Mouse (Mus musculus) lung, adult 18-20 months (tissue): ENCODE measurements at regions not wholly inside any gene's neighbourhood (a gene's known extent, or its start where the extent isn't known, plus 50 kb on each side); places are given as distances from the start of the nearest gene placed in this dataset.

Experiments
- DNase-seq, 2 experiments: peaks; one replicate each; pipeline ENCODE4 v3.0.0; 2022; ENCODE audit warnings: mixed read lengths in 2 of 2

DNA sequence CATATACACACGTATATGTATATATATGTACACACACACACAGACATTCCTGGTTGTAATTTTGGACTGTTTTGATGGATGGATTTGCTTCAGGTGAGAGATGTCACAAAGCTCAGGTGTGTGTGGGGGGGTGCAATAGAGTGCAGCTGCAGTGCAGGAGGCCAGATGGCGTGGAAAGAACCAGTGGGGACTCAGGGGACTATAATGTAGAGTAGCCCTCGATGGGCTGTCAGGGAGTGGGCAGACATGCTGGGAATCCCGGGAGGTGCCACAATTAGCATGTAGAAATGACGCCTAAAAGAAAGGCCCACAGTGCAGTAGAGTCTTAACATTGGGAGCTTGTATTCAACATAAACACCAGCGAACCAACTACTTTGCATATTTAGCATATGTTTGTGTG, 763.5 kb upstream of the Car8 start:
- no peak for DNase-seq

DNA sequence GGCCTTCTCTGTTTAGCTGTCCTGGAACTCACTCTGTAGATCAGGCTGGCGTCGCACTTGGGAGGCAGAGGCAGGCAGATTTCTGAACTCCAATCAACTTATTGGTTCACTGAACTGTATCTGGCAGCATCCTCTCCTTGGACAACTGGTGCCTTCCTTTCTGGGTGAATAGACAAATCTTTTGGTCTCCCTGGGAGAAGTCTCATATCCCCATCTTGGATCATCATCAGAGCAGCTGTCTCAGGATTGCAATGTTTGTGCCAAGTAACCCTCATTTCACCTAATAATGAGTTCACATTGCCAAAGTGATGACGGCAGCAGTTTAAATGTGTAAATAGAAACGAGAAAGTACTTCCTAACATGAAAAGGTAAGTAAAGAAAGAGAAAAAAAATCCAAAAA, 759.8 kb upstream of the Car8 start:
- DNase-seq, result no peak

DNA sequence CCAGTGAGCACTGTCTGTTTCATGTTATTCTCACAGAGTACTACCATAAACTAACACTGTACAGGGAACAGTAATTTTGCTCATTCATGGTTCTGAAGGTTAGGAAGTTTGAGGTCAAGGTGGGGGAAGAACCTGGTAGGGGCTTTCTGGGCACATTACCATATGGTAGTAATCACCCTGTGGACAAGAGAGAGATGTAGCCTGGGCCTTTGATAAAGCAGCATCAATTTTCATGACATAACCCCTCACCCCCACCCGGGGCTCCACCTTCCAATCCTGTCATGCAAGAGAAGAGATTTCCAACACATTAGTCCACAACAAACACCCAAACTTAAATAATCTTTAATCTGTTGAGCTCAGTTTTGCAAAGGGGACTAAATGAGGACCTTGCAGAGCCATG, 753.3 kb upstream of the Car8 start:
- DNase-seq, result no peak

DNA sequence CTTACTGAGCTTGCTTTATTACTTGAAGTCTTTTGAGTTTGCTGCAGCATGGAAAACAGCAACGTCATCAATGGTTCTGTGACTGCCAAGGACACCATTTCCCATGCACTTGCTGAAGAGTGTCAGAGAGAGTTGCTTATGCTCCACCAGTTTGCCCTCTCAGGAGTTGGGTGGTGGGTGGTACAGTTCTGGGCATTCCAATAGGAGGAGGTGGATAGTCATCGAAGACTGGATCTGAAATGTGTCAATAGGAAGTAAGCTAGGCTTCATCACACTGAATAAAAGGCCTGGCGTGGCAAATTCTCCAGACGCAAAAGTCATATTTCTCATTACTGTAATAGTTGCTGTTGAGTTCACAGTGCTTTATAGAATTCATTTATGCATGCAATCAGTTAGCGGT, 751.7 kb upstream of the Car8 start:
- DNase-seq, result no peak

DNA sequence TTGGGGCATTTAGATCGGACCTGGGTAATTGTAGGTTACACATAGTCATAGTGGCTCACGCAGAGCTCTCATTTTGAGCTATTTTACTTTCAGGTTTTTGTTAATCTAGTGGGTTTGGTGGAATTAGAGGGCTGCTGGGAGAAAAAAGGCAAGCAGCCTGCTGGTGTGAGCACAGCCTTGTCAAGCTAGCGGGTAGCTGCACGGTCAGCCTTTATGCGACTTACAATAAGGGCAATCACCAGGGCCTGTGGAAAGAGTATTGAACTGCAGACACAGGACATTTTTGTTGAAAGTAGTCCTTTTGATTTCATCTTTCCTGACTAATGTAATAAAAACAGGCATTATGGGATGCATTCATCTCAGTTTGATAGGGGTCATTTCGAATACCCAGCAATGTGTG, 750.8 kb upstream of the Car8 start:
- DNase-seq, result no peak

DNA sequence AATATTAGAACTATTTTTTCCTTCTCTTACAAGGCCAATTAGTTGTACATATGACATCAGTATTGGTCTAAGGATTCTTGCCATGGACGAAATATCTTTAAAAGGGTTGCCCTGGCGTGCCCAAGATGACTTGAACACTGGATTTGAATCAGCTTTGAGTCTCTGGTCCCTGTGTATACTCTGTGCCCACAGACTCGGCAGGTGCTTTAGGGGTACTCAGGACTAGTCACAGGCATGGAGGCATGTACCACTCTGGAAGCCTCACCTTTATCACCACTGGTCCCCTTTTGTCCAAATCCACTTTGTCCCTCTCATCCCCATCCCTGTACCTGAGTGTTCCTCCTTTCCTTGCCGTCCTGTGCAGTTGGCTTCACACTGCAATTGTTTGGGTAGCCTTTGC, 750.3 kb upstream of the Car8 start:
- no peak for DNase-seq

DNA sequence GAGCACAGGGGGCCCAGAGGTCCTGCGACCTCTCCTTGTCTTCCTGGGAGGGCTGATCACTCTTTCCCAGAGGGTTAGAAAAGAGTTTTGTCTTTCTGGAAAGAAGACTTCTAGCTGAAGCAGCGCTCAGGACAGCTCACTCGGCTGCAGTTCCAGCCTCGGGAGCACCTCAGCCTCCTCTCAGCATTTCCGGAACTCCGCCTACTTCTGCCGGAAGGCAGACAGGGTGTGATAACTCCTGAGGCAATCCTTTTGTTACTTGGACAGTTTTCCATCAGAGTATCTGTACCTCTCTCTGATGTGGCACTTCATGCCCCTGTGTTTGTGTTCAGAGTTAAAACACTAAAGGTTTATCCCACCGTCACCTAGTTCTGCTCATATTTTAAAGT, 749.5 kb upstream of the Car8 start:
- no peak for DNase-seq

DNA sequence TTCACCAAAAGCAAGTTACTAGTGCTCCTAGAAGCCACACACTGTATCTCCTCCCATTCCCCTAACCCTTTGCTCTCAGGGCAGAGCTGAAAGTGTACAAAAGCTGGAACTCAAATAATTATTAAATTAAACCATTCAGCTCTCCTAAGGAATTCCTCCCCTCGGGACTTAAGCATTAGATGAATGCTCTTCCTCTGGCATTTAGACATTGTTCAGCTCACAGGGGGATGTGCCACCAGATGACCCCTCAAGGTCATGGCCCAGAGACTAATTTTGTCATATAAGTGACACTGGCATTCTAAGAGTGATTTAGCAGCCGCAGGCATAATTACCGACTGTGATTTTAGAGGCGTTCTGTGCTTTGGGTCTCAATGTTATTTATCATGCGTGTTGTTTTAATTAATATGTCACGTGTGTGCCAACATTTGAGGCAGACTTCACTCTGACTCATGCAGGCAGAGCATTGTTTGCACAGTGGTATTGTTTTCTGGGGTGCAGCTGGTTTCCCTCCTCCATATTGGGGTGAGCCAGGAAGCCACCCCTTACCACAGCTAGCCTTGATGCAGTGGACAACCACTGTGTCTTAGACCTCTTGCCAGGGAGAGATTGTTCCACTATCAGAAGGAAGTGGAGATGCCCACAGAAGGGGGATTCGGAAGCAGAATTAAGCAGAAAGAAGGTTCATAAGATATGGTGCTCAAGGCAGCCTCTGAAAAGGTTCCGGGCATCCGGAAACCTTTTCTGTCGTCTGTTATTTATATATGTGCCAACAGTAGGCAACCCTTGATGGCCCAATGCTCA, 748.9 kb upstream of the Car8 start:
- DNase-seq, result no peak

DNA sequence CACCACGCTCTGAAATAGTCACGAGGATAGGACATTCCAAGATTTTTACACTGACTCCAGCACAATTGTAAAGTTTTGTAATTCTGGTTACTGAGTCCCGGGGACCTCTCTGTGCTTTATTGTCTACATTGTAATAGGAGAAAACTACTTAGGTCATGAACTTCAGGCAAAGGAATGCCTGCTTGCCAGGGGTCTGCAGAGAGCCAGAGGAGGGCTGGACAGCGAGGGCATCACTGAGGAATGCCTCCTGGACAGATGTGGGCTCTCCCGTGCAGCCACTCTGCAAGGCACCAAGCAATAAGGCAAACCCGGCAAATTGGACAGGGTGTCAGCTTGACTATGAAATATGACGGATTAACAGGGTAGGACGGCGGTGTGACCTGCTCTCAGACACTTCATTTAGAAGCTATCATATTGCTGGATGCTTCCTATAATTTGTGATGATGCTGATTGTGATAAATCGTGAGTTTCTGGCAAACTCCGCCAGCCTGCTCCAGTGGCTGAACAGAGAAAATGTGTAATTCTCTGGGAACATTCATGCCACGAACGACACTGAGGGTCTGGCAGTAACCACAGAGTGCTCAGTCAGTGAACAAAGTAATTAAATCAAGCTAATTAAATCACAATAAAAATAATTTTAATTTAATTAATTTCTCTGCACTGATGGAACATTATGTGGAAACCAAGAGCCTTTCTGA, 747.7 kb upstream of the Car8 start:
- DNase-seq, result no peak

DNA sequence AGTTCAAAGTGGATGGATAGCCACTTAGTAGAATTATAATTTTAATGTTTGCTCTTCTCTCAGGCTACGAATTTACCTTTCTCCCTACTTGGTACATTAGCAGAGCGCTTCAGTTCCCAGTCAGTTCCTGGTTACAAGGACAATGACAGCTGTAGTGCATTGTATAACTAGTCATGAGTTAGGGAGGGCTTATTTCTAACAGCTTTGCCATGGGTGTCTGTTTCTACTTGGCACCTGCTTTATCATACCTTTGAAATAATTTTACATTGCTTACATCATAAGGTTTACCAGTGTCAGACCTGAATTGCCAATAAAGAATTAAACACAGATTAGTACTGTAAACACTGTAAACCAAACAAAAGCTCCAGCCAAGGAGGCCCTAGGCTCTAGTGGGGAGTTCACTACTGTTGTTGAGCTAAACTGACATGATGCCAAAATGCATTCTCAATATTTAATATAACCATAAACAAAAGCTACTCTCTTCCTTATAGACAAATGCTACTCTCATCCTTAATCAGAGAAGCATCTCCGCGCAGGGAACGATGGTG, 745.3 kb upstream of the Car8 start:
- no peak for DNase-seq

DNA sequence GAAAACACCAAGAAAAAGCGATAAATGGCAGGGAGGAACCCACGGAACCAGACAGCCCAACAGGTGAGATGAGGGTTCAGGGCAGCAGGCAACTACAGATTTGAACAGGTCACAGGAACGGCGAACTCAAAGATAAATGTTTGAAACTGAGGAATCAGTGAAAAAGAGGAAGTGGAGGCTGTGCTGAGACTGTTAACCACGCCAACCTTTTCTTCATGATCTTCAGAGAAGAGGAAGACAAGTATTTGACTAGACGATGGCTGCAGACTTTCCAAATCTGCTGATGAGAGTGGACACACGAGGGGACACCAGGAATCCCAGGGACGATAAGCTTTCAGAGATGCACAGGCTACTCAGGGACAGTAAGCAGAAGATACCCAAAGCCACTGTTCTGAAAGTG, 740.1 kb upstream of the Car8 start:
- DNase-seq, result no peak

DNA sequence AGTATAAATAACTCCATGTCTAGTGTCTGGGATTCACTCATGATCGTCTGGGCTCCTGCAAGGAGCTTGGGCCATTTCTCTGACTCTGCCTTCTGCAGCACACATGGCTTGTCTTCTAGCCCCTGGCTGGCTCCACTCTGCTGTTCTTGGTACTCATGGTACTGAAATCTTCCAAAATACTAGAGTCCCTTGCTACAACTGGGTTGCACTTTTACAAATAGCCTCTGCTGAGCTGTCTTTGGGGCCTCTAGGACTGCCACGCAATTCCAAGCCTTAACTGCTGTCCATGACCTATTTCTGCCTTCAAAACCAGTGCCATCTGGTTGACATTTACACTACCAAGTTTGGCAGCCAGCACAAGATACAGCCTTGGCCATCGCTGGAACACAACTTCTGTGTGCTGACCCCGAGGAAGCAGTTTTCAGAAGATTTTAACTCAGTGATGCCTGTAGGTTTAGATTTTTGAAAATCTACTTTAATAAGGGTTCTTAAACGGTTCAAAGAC, 731.2 kb upstream of the Car8 start:
- DNase-seq, result no peak

DNA sequence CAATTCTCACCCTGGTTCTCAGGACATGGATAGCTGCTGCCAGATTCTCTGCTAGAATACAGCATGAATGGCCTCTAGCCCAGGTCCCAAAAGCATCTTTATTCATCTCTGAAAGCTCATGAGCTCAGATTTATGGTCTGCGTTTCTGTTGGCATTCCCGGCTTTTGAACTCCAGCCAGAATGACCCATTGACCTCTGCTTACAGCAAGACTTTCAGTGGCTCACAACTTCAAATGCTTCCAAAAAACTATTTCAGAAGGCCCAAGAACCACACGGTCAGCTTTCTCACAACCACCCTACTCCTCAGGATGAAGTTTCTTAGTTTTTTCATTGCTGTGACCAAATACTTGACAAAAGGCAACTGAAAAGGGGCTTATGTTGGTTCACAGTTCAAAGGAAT, 729.9 kb upstream of the Car8 start:
- no peak for DNase-seq

DNA sequence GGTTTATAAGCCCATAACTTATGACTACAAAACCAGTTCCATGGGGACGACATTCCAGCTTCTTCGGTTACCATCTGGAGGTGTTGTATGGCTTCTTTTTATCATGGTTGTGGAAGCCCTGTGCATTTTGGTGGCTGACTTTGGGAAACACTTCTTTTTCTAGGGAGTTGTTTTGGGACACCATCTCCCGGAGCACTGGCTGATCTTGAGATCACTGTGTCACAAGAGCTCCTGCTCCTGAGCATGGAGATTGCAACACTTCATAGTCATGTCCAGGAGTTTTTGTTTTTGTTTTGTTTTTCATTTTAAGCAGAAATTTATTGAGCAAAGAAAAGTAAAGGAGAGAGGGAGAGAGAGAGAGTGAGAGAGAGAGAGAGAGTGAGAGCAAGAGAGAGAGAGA, 729.1 kb upstream of the Car8 start:
- DNase-seq, result no peak

DNA sequence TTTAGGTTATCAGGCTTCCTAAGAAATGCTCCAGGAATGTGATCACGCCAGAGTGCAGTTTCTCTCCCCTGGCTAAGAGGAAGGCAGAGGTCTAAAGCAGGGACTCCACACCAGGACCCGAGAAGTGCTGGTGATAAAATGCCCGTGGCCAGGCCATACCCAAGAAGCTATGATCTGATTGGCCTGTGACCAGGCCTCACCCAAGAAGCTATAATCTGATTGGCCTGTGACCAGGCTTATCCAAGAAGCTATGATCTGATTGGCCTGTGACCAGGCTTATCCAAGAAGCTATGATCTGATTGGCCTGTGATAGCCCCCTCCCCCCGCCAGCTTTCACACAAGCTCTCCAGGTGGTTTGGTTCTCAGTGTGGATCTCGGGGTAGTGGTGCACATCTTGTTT, 726.7 kb upstream of the Car8 start:
- DNase-seq, result peak; percentile 20 to 33

DNA sequence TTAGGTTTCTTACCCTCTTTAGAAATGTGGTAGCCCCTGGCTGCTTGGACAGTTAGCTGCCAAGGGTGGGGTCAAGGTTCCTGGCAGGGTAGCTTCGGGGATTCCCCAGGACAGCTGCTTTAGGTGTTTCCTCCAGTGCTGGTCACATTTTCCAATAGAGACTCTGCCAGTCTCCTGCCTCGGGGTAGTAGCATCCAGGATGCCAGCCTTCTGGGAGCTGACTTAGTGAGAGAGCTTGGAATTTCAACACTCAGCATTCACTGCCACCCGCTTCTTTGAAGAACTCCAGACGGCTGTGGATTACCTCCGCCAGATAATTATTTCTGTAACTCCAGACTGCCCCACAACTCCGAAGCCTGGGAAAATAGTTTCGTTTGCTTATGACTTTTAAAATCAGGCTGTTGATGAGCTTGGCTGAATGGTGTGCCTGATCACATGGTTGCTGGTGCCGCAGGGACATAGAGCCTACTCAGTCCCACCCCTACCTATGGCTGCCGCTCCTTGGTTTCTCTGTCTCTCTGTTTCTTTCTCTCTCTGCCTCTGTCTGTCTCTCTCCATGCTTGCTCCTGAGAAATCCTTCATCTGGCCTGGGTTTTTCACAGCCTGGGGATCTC, 724.2 kb upstream of the Car8 start:
- no peak for DNase-seq

DNA sequence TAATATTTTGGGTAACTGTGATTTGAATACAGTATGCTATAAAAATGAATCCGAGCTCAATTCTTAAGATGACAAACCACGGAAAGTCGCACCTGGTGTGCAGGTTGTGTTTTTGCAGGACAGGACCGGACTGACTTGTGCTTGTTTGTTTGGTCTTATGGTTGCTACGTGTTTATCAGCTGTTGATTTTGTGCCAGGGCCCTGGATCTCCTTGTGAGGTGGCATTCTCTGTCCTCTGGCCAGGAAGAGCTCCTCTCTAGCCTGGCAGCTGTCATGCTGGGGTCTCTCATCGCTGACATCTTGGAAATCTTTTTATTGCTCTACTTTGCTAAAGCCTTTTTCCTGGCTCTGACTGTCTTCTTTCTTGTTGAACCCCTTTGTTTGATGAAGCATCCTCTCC, 723.0 kb upstream of the Car8 start:
- DNase-seq, result no peak

DNA sequence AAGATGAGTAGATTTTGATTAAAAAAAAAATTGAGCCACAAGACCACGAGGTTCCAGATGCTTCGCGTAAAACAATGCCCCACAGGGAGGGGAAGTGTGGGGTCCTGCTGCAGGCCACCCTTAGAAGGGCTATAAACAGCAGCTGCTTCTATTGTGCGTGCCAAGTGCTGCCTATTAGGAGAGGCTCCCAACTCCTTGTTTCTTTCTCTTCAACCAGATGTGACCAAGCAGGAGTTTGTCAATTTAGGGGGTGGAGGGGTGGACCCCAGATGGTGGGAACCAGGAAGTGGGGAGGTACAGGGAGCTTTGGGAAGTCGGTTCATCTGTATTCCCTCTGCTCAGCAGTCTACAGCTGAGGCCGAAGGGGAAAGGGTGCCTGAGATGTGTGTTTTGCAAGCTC, 718.9 kb upstream of the Car8 start:
- no peak for DNase-seq

DNA sequence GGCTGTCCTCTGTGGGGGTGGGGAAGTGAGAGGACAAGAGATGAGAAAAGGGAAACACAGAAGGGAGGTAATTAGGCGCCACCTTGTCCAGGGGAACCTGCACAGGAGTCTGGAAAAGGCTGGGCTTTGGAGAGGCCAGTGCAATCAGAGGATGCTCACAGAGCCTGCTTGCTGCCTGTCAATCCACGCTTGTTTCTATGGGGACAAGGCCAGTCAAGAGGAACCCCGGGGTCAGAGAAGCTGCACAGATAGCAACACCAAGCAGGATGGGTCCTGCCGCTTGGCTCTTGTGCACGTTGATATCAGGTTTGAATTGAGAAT, 718.1 kb upstream of the Car8 start:
- DNase-seq, result no peak

DNA sequence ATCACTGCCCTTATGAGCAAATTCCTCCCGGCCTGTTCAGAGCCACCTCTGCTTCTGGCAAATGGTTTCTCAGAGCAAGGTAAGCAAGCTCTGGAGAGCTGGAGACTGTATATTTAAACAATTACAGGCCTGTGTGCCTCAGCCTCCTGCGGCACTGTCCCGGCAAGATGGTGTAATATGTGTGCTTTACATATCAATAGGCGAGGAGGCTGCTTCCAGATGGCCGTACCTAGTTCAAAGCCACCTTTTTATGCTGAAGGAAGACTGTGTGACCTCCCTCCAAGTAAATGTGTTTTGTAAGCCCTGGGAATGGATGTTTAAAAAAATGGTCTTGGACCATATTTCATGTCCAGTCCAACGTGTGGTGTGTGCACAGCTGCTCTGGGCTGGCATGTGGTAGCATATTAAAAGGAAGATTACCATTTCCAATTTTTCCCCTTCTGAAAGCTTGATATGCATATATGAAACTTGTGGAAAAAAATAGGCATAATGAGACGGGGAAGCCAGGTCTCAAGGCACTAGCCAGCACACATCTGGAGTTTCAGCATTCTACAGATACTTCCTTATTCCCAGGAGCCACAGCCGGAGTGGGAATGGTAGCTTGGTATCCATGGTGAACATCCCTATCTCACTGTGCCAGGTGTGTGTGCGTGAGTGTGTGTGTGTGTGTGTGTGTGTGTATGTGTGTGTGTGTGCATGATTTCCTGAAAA, 717.6 kb upstream of the Car8 start:
- no peak for DNase-seq

DNA sequence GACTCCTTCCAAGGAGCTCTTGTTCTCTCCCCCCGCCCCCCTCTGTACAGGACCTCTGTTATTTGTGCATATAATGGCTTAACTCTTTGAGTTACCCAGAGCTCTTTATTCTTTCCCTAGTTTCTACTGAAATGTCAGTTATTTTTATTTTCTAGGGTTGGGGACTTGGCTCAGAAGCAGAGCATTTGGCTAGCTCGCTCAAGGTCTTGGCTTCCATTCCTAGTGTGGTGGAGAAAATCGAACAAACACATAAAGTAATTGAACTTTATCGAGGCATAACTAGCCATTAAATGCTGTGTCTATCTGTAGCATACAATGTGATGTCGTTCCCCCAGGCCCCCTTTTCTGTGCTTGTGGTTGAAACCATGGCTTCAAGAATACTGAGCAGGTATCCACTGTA, 716.5 kb upstream of the Car8 start:
- no peak for DNase-seq

DNA sequence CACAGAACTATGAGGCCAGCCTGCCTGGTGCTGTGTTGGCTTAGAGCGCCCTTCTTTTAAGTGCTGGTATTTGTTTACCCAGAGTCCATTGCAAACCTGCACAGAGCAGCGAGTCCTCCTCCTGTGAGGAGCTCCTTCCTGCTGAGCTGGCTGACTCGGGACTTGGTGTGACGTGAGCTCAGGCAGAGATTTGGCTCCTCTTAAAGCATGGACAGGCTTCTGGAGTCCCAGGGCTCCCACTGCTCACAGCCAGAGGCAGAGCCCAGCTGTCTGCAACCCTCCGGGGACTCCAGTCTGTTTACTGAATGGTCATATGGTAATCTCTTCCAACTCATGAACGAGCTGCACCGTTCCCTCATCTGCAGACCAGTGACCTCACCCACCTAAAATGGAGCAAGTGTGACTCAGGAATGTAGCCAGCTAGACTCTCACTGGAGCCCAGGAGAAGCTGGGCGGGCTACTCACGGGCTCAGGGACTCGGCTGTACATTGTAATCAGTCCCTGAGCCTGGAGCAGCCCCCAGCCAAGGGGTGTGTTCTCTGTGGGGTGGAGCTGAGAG, 715.6 kb upstream of the Car8 start:
- DNase-seq, result peak; percentile 36 to 58

DNA sequence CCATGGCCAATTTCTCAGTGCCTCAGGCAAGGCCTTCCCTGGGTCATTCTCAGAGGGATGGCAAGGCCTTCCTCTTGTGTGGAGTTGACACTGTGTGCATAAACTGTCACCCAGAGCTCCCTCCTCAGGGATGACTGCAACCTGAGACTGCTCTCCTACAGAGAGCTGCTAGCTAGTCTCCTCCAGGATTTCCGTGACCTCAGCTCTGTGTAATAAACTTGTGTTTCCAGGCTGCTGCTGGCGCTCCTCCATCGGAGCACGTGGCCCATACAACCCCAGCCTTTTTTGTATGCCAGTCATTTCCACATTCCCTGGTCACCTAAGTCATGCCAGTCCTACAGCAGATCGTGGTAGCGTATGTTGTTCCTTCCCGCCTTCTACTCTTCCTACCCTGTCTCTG, 714.3 kb upstream of the Car8 start:
- no peak for DNase-seq
